Mouse (Mus musculus): Measurements from ENCODE around the gene Tmem26.

GRCm38 (mm10) chr10:68692401-68692800 is 31.0 kb upstream of the Tmem26 start:
- TF ChIP-seq CTCF (conservative IDR thresholded peaks at IDR 0.05; ENCODE audit: insufficient read depth, insufficient read length, low read depth, low read length) = no peak
- TF ChIP-seq POLR2A (IDR thresholded peaks at IDR 0.05; ENCODE audit: low read depth, low read length) = no peak
